Mouse (Mus musculus): Measurements from ENCODE around the gene Tex12. TPM values are rescaled to one million over a fixed set of nuclear protein-coding genes. Genes with fewer than 3 reads are reported as not detected.

Tex12 gene
- not detected in 2 replicates for polyA plus RNA-seq (2012; rRNA removed)

GRCm38 (mm10) chr9:50561145-50561917 is at the start of gene Tex12:
TSS of gene Tex12 (minus strand) at chr9:50561325.

GRCm38 (mm10) chr9:50603189-50603997 is 42.3 kb upstream of the Tex12 start, which contains the start of the genes Sdhd and Timm8b:
TSS of gene Sdhd (minus strand) at chr9:50603812.
TSS of gene Timm8b (plus strand) at chr9:50603910.

GRCm38 (mm10) chr9:50555094-50555446 is 6.1 kb downstream of the Tex12 start, which contains the start of gene Bco2:
TSS of gene Bco2 (minus strand) at chr9:50555181.

DNA sequence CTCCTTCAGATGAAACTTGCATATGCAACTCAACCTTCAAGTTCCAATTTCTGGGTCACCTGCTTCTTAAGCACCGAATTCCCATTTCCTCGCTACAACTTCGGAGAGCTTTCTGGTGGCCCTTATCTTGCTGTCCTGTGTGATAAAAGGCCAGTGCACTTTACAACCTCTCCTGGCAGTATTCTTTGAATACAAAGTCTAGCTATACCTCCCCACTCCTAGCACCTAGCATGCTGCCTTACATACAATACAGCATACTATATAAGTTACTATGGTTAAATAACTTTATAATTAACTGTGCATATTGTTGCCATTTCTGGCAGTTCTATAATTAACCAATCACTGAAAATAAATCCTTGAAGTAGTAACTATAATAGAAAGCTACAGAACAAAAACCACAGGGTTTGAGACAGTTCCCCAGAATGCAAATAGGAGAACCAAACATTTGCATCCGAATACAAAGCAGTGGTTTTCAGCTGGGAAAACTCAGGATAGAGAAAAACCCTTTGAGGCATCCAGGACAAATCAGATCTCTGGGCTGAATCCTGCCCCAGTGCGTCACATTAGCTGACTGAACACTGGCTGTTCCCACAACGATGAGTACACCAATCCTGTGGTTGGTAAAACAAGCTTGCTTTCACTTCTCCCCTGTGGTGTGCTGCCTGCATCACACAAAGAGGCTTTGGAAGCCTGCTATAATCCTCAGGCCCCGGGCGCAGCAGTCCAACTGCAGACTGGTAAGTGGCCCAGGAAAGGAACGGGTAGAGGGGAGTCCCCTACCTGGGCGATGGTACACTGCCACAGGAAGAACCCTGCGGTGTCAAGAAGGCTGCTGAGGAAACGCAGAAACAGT is 6.7 kb downstream of the Tex12 start, which contains the start of gene Il18:
TSS of gene Il18 (plus strand) at position 587 of the 853 bp plus-strand sequence.

DNA sequence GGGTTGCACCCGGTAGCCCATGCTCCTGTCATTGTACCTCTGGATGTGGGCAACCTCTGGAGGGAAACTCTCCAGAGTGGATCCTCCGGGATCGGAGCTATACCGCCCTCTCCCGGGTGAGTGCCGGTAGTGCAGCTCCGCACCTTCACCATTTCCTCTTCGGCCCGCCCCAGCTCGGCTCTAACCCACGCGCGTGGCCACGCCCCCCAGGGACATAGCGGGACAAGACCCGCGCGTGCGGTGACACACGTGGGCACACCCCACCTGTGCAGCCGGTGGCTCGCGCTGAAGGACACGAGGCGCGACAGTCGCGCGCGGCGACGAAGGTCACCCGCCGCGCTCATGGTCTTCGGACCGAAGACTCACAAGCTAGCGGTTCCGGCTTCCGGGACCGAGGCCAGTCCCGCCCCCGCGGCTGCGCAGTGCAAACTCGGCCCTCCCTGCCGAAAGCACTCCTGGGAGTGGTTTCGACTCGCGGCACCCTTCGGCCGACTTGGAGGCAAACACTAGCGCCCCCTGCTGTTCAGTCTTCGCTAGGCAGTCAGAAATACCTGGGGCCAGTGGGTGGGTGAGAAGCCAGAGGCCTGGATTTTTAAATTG is 32.7 kb downstream of the Tex12 start, which contains the start of gene Pts:
TSS of gene Pts (minus strand) at position 432 of the 600 bp plus-strand sequence.

Other genes starting within 250 kb of the Tex12 start
- gene Rpl10-ps3, start 216.4 kb downstream of the Tex12 start, polyA plus RNA-seq (2012; rRNA removed) = 30.7 and 85.6 TPM in 2 replicates
- gene Plet1, start 66.8 kb downstream of the Tex12 start, polyA plus RNA-seq (2012; rRNA removed) = 0.12 and 0.70 TPM in 2 replicates
- 65.7 and 82.4 TPM in 2 replicates for gene Pts, start 32.6 kb downstream of the Tex12 start, polyA plus RNA-seq (2012; rRNA removed)
- 9.3 and 11.2 TPM in 2 replicates for gene Il18, start 6.5 kb downstream of the Tex12 start, polyA plus RNA-seq (2012; rRNA removed)
- 0.27 and 0.43 TPM in 2 replicates for gene Bco2, start 6.1 kb downstream of the Tex12 start, polyA plus RNA-seq (2012; rRNA removed)
- gene Sdhd, start 42.5 kb upstream of the Tex12 start, polyA plus RNA-seq (2012; rRNA removed) = 135 and 195 TPM in 2 replicates
- 232 and 356 TPM in 2 replicates for gene Timm8b, start 42.6 kb upstream of the Tex12 start, polyA plus RNA-seq (2012; rRNA removed)
- gene Pih1d2, start 56.0 kb upstream of the Tex12 start, polyA plus RNA-seq (2012; rRNA removed) = 3.7 and 5.6 TPM in 2 replicates
- gene Nkapd1, start 56.1 kb upstream of the Tex12 start, polyA plus RNA-seq (2012; rRNA removed) = 25.3 and 25.7 TPM in 2 replicates
- 23.5 and 38.3 TPM in 2 replicates for gene Dlat, start 98.5 kb upstream of the Tex12 start, polyA plus RNA-seq (2012; rRNA removed)
- gene Dixdc1, start 178.2 kb upstream of the Tex12 start, polyA plus RNA-seq (2012; rRNA removed) = 14.7 and 22.5 TPM in 2 replicates
- gene 2310030G06Rik, start 185.2 kb upstream of the Tex12 start, polyA plus RNA-seq (2012; rRNA removed) = 0.92 and 2.1 TPM in 2 replicates
- 7.3 and 17.7 TPM in 2 replicates for gene Cryab, start 190.0 kb upstream of the Tex12 start, polyA plus RNA-seq (2012; rRNA removed)
- 4.3 and 8.2 TPM in 2 replicates for gene Hspb2, start 191.0 kb upstream of the Tex12 start, polyA plus RNA-seq (2012; rRNA removed)
- 6.9 and 8.4 TPM in 2 replicates for gene Fdxacb1, start 206.9 kb upstream of the Tex12 start, polyA plus RNA-seq (2012; rRNA removed)
- gene Alg9, start 213.7 kb upstream of the Tex12 start, polyA plus RNA-seq (2012; rRNA removed) = 19.4 and 30.9 TPM in 2 replicates
- gene 1110032A03Rik, start 214.2 kb upstream of the Tex12 start, polyA plus RNA-seq (2012; rRNA removed) = 16.9 and 36.4 TPM in 2 replicates

Data from central nervous system, embryonic 11.5 days (tissue).